Mouse (Mus musculus) hindbrain, embryonic 14.5 days (tissue): ENCODE results near the gene Ndufb7. TPM values are rescaled to one million over a fixed set of nuclear protein-coding genes. Genes with fewer than 3 reads are reported as not detected.

ENCODE experiments used
- ATAC-seq: fragments of 200-750 bp; cut with Nextera tagmentation; 2 replicates; pipeline ENCODE4 v1.8.0; 2017; ENCODE audit warnings: moderate number of reproducible peaks, mild to moderate bottlenecking, moderate TSS enrichment, moderate library complexity; ENCODE audit not compliant: low FRiP score
- DNase-seq: peaks from one replicate; pipeline ENCODE4 v3.0.0-alpha.2; 2015; ENCODE audit warnings: low spot score
- H3K27ac ChIP-seq: fragments of 300-500 bp; sonication (generic); 2 replicates; pipeline ENCODE4 v1.5.1; 2014; ENCODE audit warnings: mild to moderate bottlenecking, moderate library complexity
- H3K27me3 ChIP-seq: fragments of 300-500 bp; sonication (generic); 2 replicates; pipeline ENCODE4 v1.6.1; 2014; ENCODE audit warnings: mild to moderate bottlenecking, low read length, mixed read lengths; ENCODE audit not compliant: control insufficient read depth, insufficient read depth
- H3K36me3 ChIP-seq: fragments of 300-500 bp; sonication (generic); replicated peaks from 2 replicates; pipeline ENCODE4 v1.6.1; 2014; ENCODE audit not compliant: control insufficient read depth, insufficient read depth
- H3K4me1 ChIP-seq: fragments of 300-500 bp; sonication (generic); replicated peaks from 2 replicates; pipeline ENCODE4 v1.6.1; 2014; ENCODE audit warnings: antibody characterized with exemption, low read length, mixed read lengths; ENCODE audit not compliant: control insufficient read depth, insufficient read depth
- H3K4me2 ChIP-seq: fragments of 300-500 bp; sonication (generic); replicated peaks from 2 replicates; pipeline ENCODE4 v1.6.1; 2014; ENCODE audit warnings: mild to moderate bottlenecking, moderate library complexity
- H3K4me3 ChIP-seq: fragments of 300-500 bp; sonication (generic); replicated peaks from 2 replicates; pipeline ENCODE4 v1.5.1; 2014; ENCODE audit warnings: mild to moderate bottlenecking, low read length
- H3K9ac ChIP-seq: fragments of 300-500 bp; sonication (generic); 2 replicates; pipeline ENCODE4 v1.6.1; 2014
- H3K9me3 ChIP-seq: fragments of 300-500 bp; sonication (generic); 2 replicates; pipeline ENCODE4 v1.6.1; 2016; ENCODE audit warnings: low read length; ENCODE audit not compliant: control insufficient read depth
- WGBS: fragments of 180-500 bp; shearing (Covaris S2); extraction: QIAGEN DNeasy Blood & Tissue Kit; methylation state at CpG from one replicate; pipeline ENCODE4 v1.1.7; 2014; 5-methylcytosine and 5-hydroxymethylcytosine counted together
- polyA plus RNA-seq: library from polyadenylated mRNA; unstranded; fragments of >200 nt; fragmentation: Nextera tagmentation; extraction: Ambion mirVana; gene quantifications from 2 replicates; pipeline ENCODE4 v1.2.1, GENCODE M21; 2014

Gene Ndufb7
- polyA plus RNA-seq, 1 experiment from 2014 or later, result 385 TPM

- Histone ChIP-seq H3K36me3 (peaks cover 50% of the 10 kb centered on the region), H3K9me3 (no peaks in the 10 kb centered on the region), H3K9ac (peak overlapping the region; percentile 80), H3K27me3 (no peaks in the 10 kb centered on the region), H3K4me2 (peak overlapping the region; percentile 75), H3K4me3 (peak overlapping the region; percentile 81), H3K4me1 (peaks cover 17% of the 10 kb centered on the region), H3K27ac (peak overlapping the region; percentile 98; the same call in 1 of the 2 replicates)
- DNase-seq (no peak), ATAC-seq (no peak)
- WGBS, result 94% methylated on average over 10 of the region's 10 CpGs
Observed at GRCm38 (mm10) chr8:83609547-83610180, 43.2 kb downstream of the Ndufb7 start.

GRCm38 (mm10) chr8:83611921-83612320, 45.5 kb downstream of the Ndufb7 start:
- DNase-seq, result no peak
- 92% methylated on average over 4 of the region's 4 CpGs for WGBS

GRCm38 (mm10) chr8:83613695-83614094, 47.2 kb downstream of the Ndufb7 start:
- no peak overlapping the region for H3K27ac ChIP-seq

More at GRCm38 (mm10) chr8:83611921-83612320, 45.5 kb downstream of the Ndufb7 start:
- no peak overlapping the region for H3K4me2 ChIP-seq
- no peak overlapping the region for H3K9ac ChIP-seq
- no peak overlapping the region for H3K4me3 ChIP-seq
- H3K36me3 ChIP-seq, result peaks cover 51% of the 10 kb centered on the region
- peaks cover 17% of the 10 kb centered on the region for H3K4me1 ChIP-seq
- H3K27ac ChIP-seq, result no peak overlapping the region
- no peaks in the 10 kb centered on the region for H3K27me3 ChIP-seq
- H3K9me3 ChIP-seq, result no peaks in the 10 kb centered on the region
- no peak for ATAC-seq

GRCm38 (mm10) chr8:83616625-83617024, 50.2 kb downstream of the Ndufb7 start:
- Histone ChIP-seq H3K9me3 (no peaks in the 10 kb centered on the region), H3K27me3 (no peaks in the 10 kb centered on the region), H3K27ac (no peak overlapping the region), H3K36me3 (peaks cover 30% of the 10 kb centered on the region), H3K4me3 (no peak overlapping the region), H3K4me2 (no peak overlapping the region), H3K4me1 (no peaks in the 10 kb centered on the region), H3K9ac (no peak overlapping the region)
- no peak for DNase-seq
- ATAC-seq, result no peak

More at GRCm38 (mm10) chr8:83613695-83614094, 47.2 kb downstream of the Ndufb7 start:
- ATAC-seq (no peak), DNase-seq (no peak)
- H3K9ac ChIP-seq, result no peak overlapping the region
- H3K9me3 ChIP-seq, result no peaks in the 10 kb centered on the region
- peaks cover 51% of the 10 kb centered on the region for H3K36me3 ChIP-seq
- H3K27me3 ChIP-seq, result no peaks in the 10 kb centered on the region
- H3K4me3 ChIP-seq, result no peak overlapping the region
- 93% methylated on average over 4 of the region's 4 CpGs for WGBS
- peaks cover 12% of the 10 kb centered on the region for H3K4me1 ChIP-seq
- H3K4me2 ChIP-seq, result no peak overlapping the region

GRCm38 (mm10) chr8:83617111-83617510, 50.6 kb downstream of the Ndufb7 start:
- H3K4me2 ChIP-seq, result no peak overlapping the region
- H3K36me3 ChIP-seq, result peaks cover 25% of the 10 kb centered on the region
- H3K9ac ChIP-seq, result no peak overlapping the region
- WGBS, result 91% methylated on average over 2 of the region's 2 CpGs
- no peaks in the 10 kb centered on the region for H3K9me3 ChIP-seq
- H3K27me3 ChIP-seq, result no peaks in the 10 kb centered on the region
- no peak overlapping the region for H3K4me3 ChIP-seq
- H3K4me1 ChIP-seq, result no peaks in the 10 kb centered on the region
- DNase-seq, result no peak
- H3K27ac ChIP-seq, result no peak overlapping the region
- no peak for ATAC-seq

- no peak overlapping the region for H3K9ac ChIP-seq
- peaks cover 10% of the 10 kb centered on the region; the same call in 1 of the 2 replicates for H3K36me3 ChIP-seq
- WGBS, result 88% methylated on average over 2 of the region's 2 CpGs
- no peak overlapping the region for H3K4me3 ChIP-seq
- no peaks in the 10 kb centered on the region for H3K27me3 ChIP-seq
- H3K9me3 ChIP-seq, result no peaks in the 10 kb centered on the region
- no peak overlapping the region for H3K27ac ChIP-seq
- H3K4me1 ChIP-seq, result no peaks in the 10 kb centered on the region
- no peak for DNase-seq
- ATAC-seq, result no peak
- H3K4me2 ChIP-seq, result no peak overlapping the region
Observed at GRCm38 (mm10) chr8:83618566-83618965, 52.1 kb downstream of the Ndufb7 start.

GRCm38 (mm10) chr8:83619568-83620285, 53.3 kb downstream of the Ndufb7 start:
- no peaks in the 10 kb centered on the region for H3K4me1 ChIP-seq
- H3K4me2 ChIP-seq, result no peak overlapping the region
- no peak overlapping the region for H3K27ac ChIP-seq
- no peaks in the 10 kb centered on the region; the same call in 1 of the 2 replicates for H3K36me3 ChIP-seq
- H3K9me3 ChIP-seq, result no peaks in the 10 kb centered on the region
- 87% methylated on average over 9 of the region's 9 CpGs for WGBS
- DNase-seq (no peak), ATAC-seq (no peak)
- no peak overlapping the region for H3K9ac ChIP-seq
- H3K4me3 ChIP-seq, result no peak overlapping the region
- no peaks in the 10 kb centered on the region for H3K27me3 ChIP-seq

Other genes starting within 250 kb of the Ndufb7 start
- gene Elmod2, start 234.2 kb upstream of the Ndufb7 start, polyA plus RNA-seq, result 24.1 and 24.9 TPM in 2 replicates
- gene Mgat4d, start 218.2 kb upstream of the Ndufb7 start, polyA plus RNA-seq, result not detected in 2 replicates
- 13.2 and 16.6 TPM in 2 replicates for gene Clgn, start 176.8 kb upstream of the Ndufb7 start, polyA plus RNA-seq
- 290 and 317 TPM in 2 replicates for gene Scoc, start 108.3 kb upstream of the Ndufb7 start, polyA plus RNA-seq
- 0.13 TPM in 1 of 2 replicates, not detected in the other for gene Olfr370, start 30.9 kb upstream of the Ndufb7 start, polyA plus RNA-seq
- 1,444 and 1,536 TPM in 2 replicates for gene Tecr, start 41.3 kb downstream of the Ndufb7 start, polyA plus RNA-seq
- 45.8 and 47.8 TPM in 2 replicates for gene Dnajb1, start 41.5 kb downstream of the Ndufb7 start, polyA plus RNA-seq
- gene Gipc1, start 86.0 kb downstream of the Ndufb7 start, polyA plus RNA-seq, result 102 and 119 TPM in 2 replicates
- 1.8 and 1.9 TPM in 2 replicates for gene Ptger1, start 100.0 kb downstream of the Ndufb7 start, polyA plus RNA-seq
- gene Pkn1, start 132.5 kb downstream of the Ndufb7 start, polyA plus RNA-seq, result 30.2 and 30.4 TPM in 2 replicates
- gene Ddx39, start 148.5 kb downstream of the Ndufb7 start, polyA plus RNA-seq, result 85.6 and 87.4 TPM in 2 replicates
- gene Adgre5, start 174.7 kb downstream of the Ndufb7 start, polyA plus RNA-seq, result 13.5 and 13.7 TPM in 2 replicates